Mouse (Mus musculus) testis, adult 2 months (tissue): Measurements from ENCODE around the gene Ccdc146. TPM values are rescaled to one million over a fixed set of nuclear protein-coding genes. Genes with fewer than 3 reads are reported as not detected.
"Not testable (repeated sequence)": the region's sequence is repeated elsewhere in the genome, so short reads cannot be mapped to it uniquely, and the experiment has no call there.

Experiments used
- H3K27ac ChIP-seq: fragments of 200-500 bp; 2 replicates; pipeline ENCODE4 v1.5.1; 2012; ENCODE audit warnings: low read depth, low read length; ENCODE audit not compliant: control insufficient read depth, insufficient read depth
- H3K27me3 ChIP-seq: fragments of 200-500 bp; 2 replicates; pipeline ENCODE4 v1.6.1; 2012; ENCODE audit warnings: mild to moderate bottlenecking, low read length, moderate library complexity; ENCODE audit not compliant: control insufficient read depth, insufficient read depth
- H3K36me3 ChIP-seq: fragments of 200-500 bp; 2 replicates; pipeline ENCODE4 v1.6.1; 2012; ENCODE audit warnings: mild to moderate bottlenecking, low read length; ENCODE audit not compliant: control insufficient read depth, insufficient read depth
- H3K4me1 ChIP-seq: fragments of 200-500 bp; 2 replicates; pipeline ENCODE4 v1.6.1; 2012; ENCODE audit warnings: low read length; ENCODE audit not compliant: control insufficient read depth, insufficient read depth
- H3K4me3 ChIP-seq: fragments of 200-500 bp; 2 replicates; pipeline ENCODE4 v1.5.1; 2012; ENCODE audit warnings: low read depth, mild to moderate bottlenecking, low read length, moderate library complexity, mixed read lengths; ENCODE audit not compliant: control insufficient read depth
- CTCF ChIP-seq: fragments of 200-500 bp; IDR thresholded peaks from 2 replicates; pipeline ENCODE4 v1.5.1; 2012; ENCODE audit warnings: low read depth, mild to moderate bottlenecking, inconsistent platforms, low read length, moderate library complexity; ENCODE audit not compliant: control insufficient read depth, insufficient read depth, insufficient replicate concordance
- POLR2A ChIP-seq: fragments of 200-500 bp; IDR thresholded peaks from 2 replicates; pipeline ENCODE4 v1.6.1; 2012; ENCODE audit warnings: low read depth, mild to moderate bottlenecking, inconsistent platforms, low read length, moderate library complexity; ENCODE audit not compliant: control insufficient read depth
- polyA plus RNA-seq: library from polyadenylated mRNA; depleted of rRNA; stranded (reverse); fragments of >200 nt; gene quantifications from 2 replicates; pipeline ENCODE4 v1.2.3, GENCODE M21; 2012

Ccdc146 gene
- polyA plus RNA-seq, 1 experiment: 19.0 TPM

GRCm38 (mm10) chr5:21299076-21299755, 125.3 kb downstream of the Ccdc146 start:
- Histone ChIP-seq H3K36me3 (no peaks in the 10 kb centered on the region), H3K4me1 (no peaks in the 10 kb centered on the region; the same call in 1 of the 2 replicates), H3K27ac (no peak overlapping the region), H3K27me3 (no peaks in the 10 kb centered on the region), H3K4me3 (no peak overlapping the region)
- no peak for TF ChIP-seq POLR2A
- no peak for TF ChIP-seq CTCF

- Histone ChIP-seq H3K4me1 (no peaks in the 10 kb centered on the region; the same call in 1 of the 2 replicates), H3K36me3 (no peaks in the 10 kb centered on the region), H3K4me3 (no peak overlapping the region), H3K27me3 (no peaks in the 10 kb centered on the region), H3K27ac (no peak overlapping the region)
- TF ChIP-seq POLR2A (no peak), CTCF (no peak)
Measured at GRCm38 (mm10) chr5:21295683-21296082, 128.8 kb downstream of the Ccdc146 start.

- no peak overlapping the region; the same call in 1 of the 2 replicates for H3K27ac ChIP-seq
- H3K4me1 ChIP-seq: no peaks in the 10 kb centered on the region
- no peaks in the 10 kb centered on the region for H3K27me3 ChIP-seq
- H3K36me3 ChIP-seq: no peaks in the 10 kb centered on the region
- TF ChIP-seq POLR2A: no peak
- TF ChIP-seq CTCF: no peak
- H3K4me3 ChIP-seq: no peak overlapping the region
Measured at GRCm38 (mm10) chr5:21290594-21290993, 133.9 kb downstream of the Ccdc146 start.

GRCm38 (mm10) chr5:21288658-21289435, 135.6 kb downstream of the Ccdc146 start:
- TF ChIP-seq POLR2A (no peak), CTCF (no peak)
- Histone ChIP-seq H3K4me1 (no peaks in the 10 kb centered on the region), H3K36me3 (no peaks in the 10 kb centered on the region), H3K4me3 (no peak overlapping the region), H3K27me3 (no peaks in the 10 kb centered on the region), H3K27ac (peak overlapping the region; percentile 40)

- Histone ChIP-seq H3K4me3 (no peak overlapping the region), H3K27ac (no peak overlapping the region), H3K27me3 (no peaks in the 10 kb centered on the region), H3K4me1 (no peaks in the 10 kb centered on the region), H3K36me3 (no peaks in the 10 kb centered on the region)
- TF ChIP-seq CTCF: no peak
- TF ChIP-seq POLR2A: no peak
Measured at GRCm38 (mm10) chr5:21283356-21284062, 141.0 kb downstream of the Ccdc146 start.

- H3K27me3 ChIP-seq: not testable (repeated sequence)
Measured at GRCm38 (mm10) chr5:21277685-21278084, 146.8 kb downstream of the Ccdc146 start.

More at GRCm38 (mm10) chr5:21277685-21278084, 146.8 kb downstream of the Ccdc146 start:
- not testable (repeated sequence) for H3K27ac ChIP-seq, H3K36me3 ChIP-seq, H3K4me1 ChIP-seq, H3K4me3 ChIP-seq
